Mouse (Mus musculus) neural tube, embryonic 14.5 days (tissue): Measurements from ENCODE around the gene Tmem115. TPM values are rescaled to one million over a fixed set of nuclear protein-coding genes. Genes with fewer than 3 reads are reported as not detected.

Experiments
- ATAC-seq: fragments of 200-750 bp; cut with Nextera tagmentation; 2 replicates; pipeline ENCODE4 v1.8.0; 2017; ENCODE audit warnings: low read depth, mild to moderate bottlenecking, moderate TSS enrichment, moderate library complexity
- H3K27ac ChIP-seq: fragments of 300-500 bp; sonication (generic); 2 replicates; pipeline ENCODE4 v1.5.1; 2014; ENCODE audit warnings: low read depth, mild to moderate bottlenecking, control low read depth, low read length, moderate library complexity, mixed read lengths
- H3K27me3 ChIP-seq: fragments of 300-500 bp; sonication (generic); 2 replicates; pipeline ENCODE4 v1.6.1; 2014; ENCODE audit warnings: low read length; ENCODE audit not compliant: control insufficient read depth, insufficient read depth
- H3K36me3 ChIP-seq: fragments of 300-500 bp; sonication (generic); 2 replicates; pipeline ENCODE4 v1.6.1; 2014; ENCODE audit warnings: low read length, mixed read lengths; ENCODE audit not compliant: control insufficient read depth, insufficient read depth
- H3K4me1 ChIP-seq: fragments of 300-500 bp; sonication (generic); 2 replicates; pipeline ENCODE4 v1.6.1; 2014; ENCODE audit warnings: low read length; ENCODE audit not compliant: control insufficient read depth, insufficient read depth
- H3K4me2 ChIP-seq: fragments of 300-500 bp; sonication (generic); 2 replicates; pipeline ENCODE4 v1.6.1; 2014; ENCODE audit warnings: mild to moderate bottlenecking, low read depth, low read length, control low read depth
- H3K4me3 ChIP-seq: fragments of 300-500 bp; sonication (generic); 2 replicates; pipeline ENCODE4 v1.5.1; 2014; ENCODE audit warnings: low read depth, low read length, control low read depth, mixed read lengths
- H3K9ac ChIP-seq: fragments of 300-500 bp; sonication (generic); replicated peaks from 2 replicates; pipeline ENCODE4 v1.6.1; 2014; ENCODE audit warnings: low read depth, mild to moderate bottlenecking, control low read depth, low read length, mixed read lengths
- H3K9me3 ChIP-seq: fragments of 300-500 bp; sonication (generic); 2 replicates; pipeline ENCODE4 v1.6.1; 2016; ENCODE audit warnings: low read length; ENCODE audit not compliant: control insufficient read depth
- WGBS: fragments of 180-500 bp; shearing (Covaris S2); extraction: QIAGEN DNeasy Blood & Tissue Kit; methylation state at CpG from one replicate; pipeline ENCODE4 v1.1.7; 2014; 5-methylcytosine and 5-hydroxymethylcytosine counted together
- polyA plus RNA-seq: library from polyadenylated mRNA; unstranded; fragments of >200 nt; fragmentation: Nextera tagmentation; extraction: Ambion mirVana; gene quantifications from 2 replicates; pipeline ENCODE4 v1.2.1, GENCODE M21; 2014

Gene Tmem115
- polyA plus RNA-seq, 1 experiment from 2014 or later, result 47.7 TPM

DNA sequence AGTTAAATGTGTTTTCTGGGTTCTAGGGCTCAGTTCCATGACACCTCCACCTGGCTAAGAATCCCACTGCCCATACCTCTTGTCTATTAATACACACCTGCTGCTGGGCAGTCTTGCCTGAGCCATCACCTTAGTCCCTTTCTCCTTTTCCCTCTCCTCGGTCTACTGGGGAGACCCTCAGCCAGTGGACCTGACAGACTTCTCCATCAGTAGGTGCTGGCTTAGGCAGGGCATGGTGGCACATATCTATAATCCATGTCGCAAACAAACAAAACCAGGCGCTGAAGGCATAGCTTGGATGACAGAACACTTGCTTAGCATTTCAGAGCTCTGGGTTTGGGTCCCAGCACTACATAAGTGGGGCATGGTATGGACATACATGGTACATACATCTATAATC, 5.0 kb downstream of the Tmem115 start:
- Histone ChIP-seq H3K4me3 (no peak overlapping the region), H3K27me3 (no peaks in the 10 kb centered on the region), H3K4me1 (peaks cover 37% of the 10 kb centered on the region), H3K4me2 (no peak overlapping the region), H3K9me3 (no peaks in the 10 kb centered on the region), H3K36me3 (peaks cover 22% of the 10 kb centered on the region), H3K9ac (no peak overlapping the region), H3K27ac (no peak overlapping the region)
- no peak for ATAC-seq
- WGBS, result 95% methylated on average over 3 of the region's 3 CpGs

DNA sequence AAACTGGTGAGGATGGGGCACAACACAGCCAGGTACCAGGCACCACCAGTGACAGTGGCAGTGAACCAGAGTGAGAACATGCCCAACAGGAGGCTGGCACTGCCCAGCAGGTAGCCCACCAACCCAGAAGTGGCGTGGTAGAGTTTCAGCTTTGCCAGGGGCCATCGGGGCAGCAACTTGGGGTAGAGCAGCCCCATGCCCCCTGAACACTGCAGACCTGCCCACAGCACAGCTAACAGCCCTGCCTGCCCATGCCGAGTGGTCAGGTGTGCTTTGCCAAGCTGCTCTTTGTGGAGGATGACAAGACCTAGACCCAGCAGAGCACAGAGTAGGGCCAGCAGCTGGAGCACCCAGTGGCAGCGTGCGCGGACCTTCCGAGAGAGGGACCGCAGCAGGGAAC, 6.2 kb downstream of the Tmem115 start:
- Histone ChIP-seq H3K9me3 (no peaks in the 10 kb centered on the region), H3K36me3 (peaks cover 30% of the 10 kb centered on the region), H3K27me3 (no peaks in the 10 kb centered on the region), H3K4me3 (no peak overlapping the region), H3K9ac (no peak overlapping the region), H3K27ac (no peak overlapping the region), H3K4me2 (no peak overlapping the region), H3K4me1 (peaks cover 35% of the 10 kb centered on the region)
- no peak for ATAC-seq
- 92% methylated on average over 8 of the region's 8 CpGs for WGBS

DNA sequence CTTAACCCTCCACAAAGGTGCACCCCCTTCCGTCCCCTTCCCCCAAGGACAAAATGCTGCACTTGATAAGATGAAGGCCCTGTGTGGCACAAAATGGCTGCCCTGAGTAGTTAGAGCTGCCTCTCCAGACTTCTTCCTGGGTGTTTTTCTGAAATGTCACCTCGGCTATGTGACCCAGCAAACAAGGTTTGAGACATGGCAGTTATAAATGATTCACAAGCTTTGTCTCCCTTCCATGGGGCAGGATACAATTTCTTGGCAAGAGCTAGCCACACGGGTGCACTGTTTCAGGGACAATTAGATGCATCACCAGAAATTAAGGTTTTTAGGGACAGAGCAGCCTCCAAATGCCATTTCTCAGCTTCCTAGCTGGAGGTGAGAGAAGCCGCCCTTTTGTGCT, 6.7 kb downstream of the Tmem115 start:
- Histone ChIP-seq H3K27ac (no peak overlapping the region), H3K4me2 (no peak overlapping the region), H3K9me3 (no peaks in the 10 kb centered on the region), H3K9ac (no peak overlapping the region), H3K36me3 (peaks cover 33% of the 10 kb centered on the region), H3K4me3 (no peak overlapping the region), H3K4me1 (peaks cover 31% of the 10 kb centered on the region), H3K27me3 (no peaks in the 10 kb centered on the region)
- no peak for ATAC-seq
- WGBS, result 79% methylated on average over 4 of the region's 4 CpGs

DNA sequence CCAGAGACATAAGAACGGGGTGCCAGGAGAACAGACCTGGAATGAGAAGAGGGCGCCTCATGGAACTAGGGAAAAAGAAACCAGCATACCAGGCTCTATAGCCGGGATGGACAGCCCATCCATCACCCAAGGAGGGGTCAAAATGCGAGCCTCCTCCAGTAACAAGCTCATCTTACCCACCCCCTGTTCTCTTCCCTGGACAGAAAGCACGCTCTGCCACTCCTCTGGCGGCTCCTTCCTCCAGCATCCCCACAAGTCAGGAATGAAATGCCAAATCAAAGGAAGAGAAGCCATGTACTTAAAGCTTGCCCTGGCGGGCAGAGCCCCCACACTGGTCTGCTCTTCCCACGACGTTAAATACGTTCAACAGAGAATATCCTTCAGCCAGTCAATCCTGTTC, 7.3 kb downstream of the Tmem115 start:
- H3K27ac ChIP-seq, result no peak overlapping the region
- peaks cover 33% of the 10 kb centered on the region for H3K36me3 ChIP-seq
- no peaks in the 10 kb centered on the region for H3K9me3 ChIP-seq
- ATAC-seq, result no peak
- 35% methylated on average over 10 of the region's 10 CpGs for WGBS
- H3K9ac ChIP-seq, result peak overlapping the region; percentile 54
- no peaks in the 10 kb centered on the region for H3K27me3 ChIP-seq
- peaks cover 25% of the 10 kb centered on the region for H3K4me1 ChIP-seq
- H3K4me2 ChIP-seq, result peak overlapping the region; percentile 85
- peak overlapping the region; percentile 60 for H3K4me3 ChIP-seq

DNA sequence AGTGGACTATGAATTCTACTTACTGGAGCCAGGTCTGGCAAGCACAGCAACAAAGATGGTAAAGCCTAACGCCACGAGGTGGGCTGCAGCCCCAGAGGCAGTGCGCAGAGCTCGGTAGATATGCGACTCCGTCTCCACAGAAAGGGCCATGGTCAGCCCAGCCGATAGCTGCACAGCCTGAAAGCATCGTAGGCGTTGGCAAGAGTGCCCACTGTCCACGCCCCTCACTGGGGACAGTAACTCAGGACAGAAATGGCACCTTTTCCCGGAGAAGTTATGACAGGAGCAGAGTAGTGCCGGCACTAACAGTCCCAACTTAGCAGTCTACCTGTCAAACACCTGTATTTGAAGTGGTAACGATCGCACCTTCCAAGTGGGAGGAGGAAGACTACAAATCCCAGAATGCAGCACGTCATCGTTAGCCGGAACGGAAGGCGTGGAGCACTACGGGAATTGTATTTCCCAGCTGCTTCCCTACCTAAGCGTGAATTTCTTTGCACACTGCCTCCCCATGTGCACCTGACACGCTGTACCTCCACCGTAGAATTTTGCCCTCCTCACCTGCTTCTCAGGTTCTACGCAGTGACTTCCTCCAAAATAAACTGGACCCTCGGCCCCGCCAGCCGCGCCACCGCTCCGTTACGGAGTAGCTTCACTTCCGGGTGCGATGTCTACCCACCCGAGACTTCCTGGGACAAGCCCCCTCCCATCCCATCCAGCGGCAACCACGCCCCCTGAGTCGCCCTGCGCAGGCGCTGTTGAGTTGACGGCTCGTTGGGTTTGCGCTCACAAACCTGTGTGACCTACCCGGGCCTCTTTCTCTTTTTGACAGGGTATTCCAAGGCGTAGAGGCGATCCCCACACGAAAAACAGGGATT, 8.0 kb downstream of the Tmem115 start, which contains the start of the genes Cyb561d2 and Nprl2:
Cyb561d2 (minus strand) TSS at position 720 of the 878 bp plus-strand sequence.
Nprl2 (plus strand) TSS at position 753 of the 878 bp plus-strand sequence.
- ATAC-seq, result peak; percentile 84
- Histone ChIP-seq H3K27ac (0 out of 2 replicates have a peak within 1 kb of the TSS, but pooled peaks have one; percentile 44), H3K36me3 (peaks cover 33% of the 10 kb centered on the region), H3K9me3 (no peaks in the 10 kb centered on the region), H3K9ac (peak within 1 kb of the TSS; percentile 54), H3K4me3 (peak within 1 kb of the TSS; percentile 60), H3K27me3 (no peaks in the 10 kb centered on the region), H3K4me2 (peak within 1 kb of the TSS; percentile 85), H3K4me1 (peaks cover 24% of the 10 kb centered on the region)
- 1% methylated on average over 46 of the region's 46 CpGs for WGBS

DNA sequence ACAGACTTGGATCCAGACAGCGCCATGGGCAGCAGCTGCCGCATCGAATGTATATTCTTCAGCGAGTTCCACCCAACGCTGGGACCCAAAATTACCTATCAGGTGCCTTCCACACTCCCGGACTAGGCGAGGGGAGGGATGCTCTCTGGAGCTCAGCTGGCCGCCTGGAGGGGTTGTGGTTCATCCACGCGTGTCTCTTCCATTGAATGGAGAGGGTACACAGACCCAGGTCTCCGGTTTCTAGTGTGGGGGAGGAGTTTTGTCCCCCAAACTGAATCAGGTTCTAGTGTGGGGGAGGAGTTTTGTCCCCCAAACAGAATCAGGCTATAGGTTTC, 8.6 kb downstream of the Tmem115 start:
- H3K27me3 ChIP-seq, result no peaks in the 10 kb centered on the region
- ATAC-seq, result peak; percentile 15
- peaks cover 23% of the 10 kb centered on the region for H3K4me1 ChIP-seq
- H3K9me3 ChIP-seq, result no peaks in the 10 kb centered on the region
- H3K4me2 ChIP-seq, result peak overlapping the region; percentile 58
- H3K9ac ChIP-seq, result peak overlapping the region; percentile 54
- peaks cover 33% of the 10 kb centered on the region for H3K36me3 ChIP-seq
- WGBS, result 2% methylated on average over 11 of the region's 11 CpGs
- peak overlapping the region; percentile 60 for H3K4me3 ChIP-seq
- H3K27ac ChIP-seq, result no peak overlapping the region

DNA sequence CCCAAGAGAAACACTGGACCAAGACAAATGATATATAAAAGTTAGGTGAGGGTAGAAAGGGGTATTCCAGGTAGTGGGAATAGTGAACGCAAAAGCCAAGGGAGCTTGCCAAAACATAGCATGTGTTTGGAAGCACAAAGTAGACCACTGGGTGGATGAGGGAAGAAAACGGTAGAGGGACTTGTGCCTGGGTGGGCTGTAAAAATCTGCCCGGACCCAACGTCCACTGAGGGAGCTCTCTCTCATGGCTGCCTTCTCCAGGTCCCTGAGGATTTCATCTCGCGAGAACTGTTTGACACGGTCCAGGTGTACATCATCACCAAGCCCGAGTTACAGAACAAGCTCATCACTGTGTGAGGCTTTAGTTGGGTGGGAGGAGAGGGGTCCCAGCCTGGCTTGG, 9.0 kb downstream of the Tmem115 start:
- Histone ChIP-seq H3K9me3 (no peaks in the 10 kb centered on the region), H3K9ac (0 out of 2 replicates have a peak overlapping the region, but pooled peaks have one; percentile 54), H3K4me1 (peaks cover 25% of the 10 kb centered on the region), H3K36me3 (peaks cover 32% of the 10 kb centered on the region), H3K4me3 (peak overlapping the region; percentile 60), H3K27me3 (no peaks in the 10 kb centered on the region), H3K27ac (no peak overlapping the region), H3K4me2 (peak overlapping the region; percentile 58)
- no peak for ATAC-seq
- WGBS, result 44% methylated on average over 8 of the region's 8 CpGs

DNA sequence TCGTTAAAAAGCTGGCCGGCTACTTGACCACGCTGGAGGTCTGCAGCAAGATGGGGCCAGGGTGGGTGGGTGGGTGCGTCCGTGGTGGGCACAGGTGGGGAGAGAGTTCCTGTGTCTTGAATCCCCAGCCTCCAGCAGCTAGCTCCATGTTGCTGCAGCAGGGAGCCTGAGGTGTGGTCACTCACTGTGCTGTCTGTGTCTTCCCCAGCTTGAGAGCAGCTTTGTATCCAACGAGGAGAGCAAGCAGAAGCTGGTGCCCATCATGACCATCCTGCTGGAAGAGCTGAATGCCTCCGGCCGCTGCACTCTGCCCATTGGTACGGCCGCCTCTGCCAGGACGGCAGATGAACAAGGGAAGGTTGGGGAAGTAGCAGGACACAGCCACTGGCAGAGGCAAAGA, 9.6 kb downstream of the Tmem115 start:
- 86% methylated on average over 11 of the region's 11 CpGs for WGBS
- no peak for ATAC-seq
- Histone ChIP-seq H3K9me3 (no peaks in the 10 kb centered on the region), H3K9ac (no peak overlapping the region), H3K4me1 (peaks cover 25% of the 10 kb centered on the region), H3K4me3 (no peak overlapping the region), H3K4me2 (no peak overlapping the region), H3K27me3 (no peaks in the 10 kb centered on the region), H3K36me3 (peaks cover 27% of the 10 kb centered on the region), H3K27ac (no peak overlapping the region)

DNA sequence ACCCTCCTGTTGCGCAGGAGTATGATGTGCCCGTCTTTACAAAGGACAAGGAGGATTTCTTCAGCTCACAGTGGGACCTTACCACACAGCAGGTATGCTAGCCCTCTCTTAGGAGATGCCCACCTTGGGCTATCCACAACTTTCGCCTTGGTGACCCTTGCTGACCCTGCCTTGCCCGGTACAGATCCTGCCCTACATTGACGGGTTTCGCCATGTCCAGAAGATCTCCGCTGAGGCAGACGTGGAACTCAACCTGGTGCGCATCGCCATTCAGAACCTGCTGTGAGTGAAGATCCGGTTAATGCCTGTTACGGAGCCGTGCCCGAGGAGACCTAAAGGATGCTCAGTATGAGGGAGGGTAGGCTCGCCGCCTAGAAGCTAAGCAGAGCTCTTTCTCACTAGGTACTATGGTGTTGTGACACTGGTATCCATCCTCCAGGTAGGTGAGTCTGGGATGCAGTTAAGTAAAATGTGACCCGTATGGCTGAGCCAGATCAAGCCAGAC, 10.5 kb downstream of the Tmem115 start:
- Histone ChIP-seq H3K4me2 (no peak overlapping the region), H3K4me3 (no peak overlapping the region), H3K27ac (no peak overlapping the region), H3K4me1 (peaks cover 25% of the 10 kb centered on the region), H3K9ac (no peak overlapping the region), H3K36me3 (peaks cover 17% of the 10 kb centered on the region), H3K27me3 (no peaks in the 10 kb centered on the region), H3K9me3 (no peaks in the 10 kb centered on the region)
- WGBS, result 95% methylated on average over 17 of the region's 17 CpGs
- ATAC-seq, result no peak
